Mouse (Mus musculus): ENCODE data around the gene C1qbp. TPM values are rescaled to one million over a fixed set of nuclear protein-coding genes. Genes with fewer than 3 reads are reported as not detected.

C1qbp gene
- polyA plus RNA-seq, 1 experiment from 2014 or later, result 209 TPM

DNA sequence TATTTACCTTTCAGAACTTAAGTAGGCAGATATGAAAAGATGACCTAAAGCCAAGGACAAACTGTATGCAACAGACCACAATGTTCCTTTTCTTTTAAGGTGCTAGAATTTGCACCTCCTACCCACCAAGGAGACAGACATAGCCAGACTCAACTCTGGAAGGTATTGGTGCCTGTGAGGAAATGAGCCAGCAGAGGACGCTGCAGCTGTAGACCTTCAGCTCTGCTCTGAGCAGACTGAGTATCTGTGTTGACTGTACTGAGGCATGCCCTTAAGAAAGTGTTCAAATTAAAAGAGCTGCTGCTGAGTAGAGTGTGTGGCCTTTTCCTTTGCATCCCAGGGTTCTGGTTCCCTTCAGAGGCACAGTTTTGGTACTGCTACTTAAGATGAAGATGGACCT is 40.2 kb downstream of the C1qbp start:
- Histone ChIP-seq H3K27ac (replicated peaks) (no peak overlapping the region), H3K4me2 (replicated peaks) (no peak overlapping the region), H3K36me3 (peaks cover 87% of the 10 kb centered on the region), H3K4me1 (no peaks in the 10 kb centered on the region), H3K4me3 (replicated peaks) (no peak overlapping the region), H3K9ac (no peak overlapping the region), H3K9me3 (replicated peaks) (no peaks in the 10 kb centered on the region), H3K27me3 (no peaks in the 10 kb centered on the region)
- ATAC-seq (ENCODE audit: insufficient number of reproducible peaks, low FRiP score, low TSS enrichment, low read depth), result no peak
- WGBS, result 82% methylated on average over 1 of the region's 1 CpGs

GRCm38 (mm10) chr11:70935316-70935715 is 47.5 kb downstream of the C1qbp start:
- Histone ChIP-seq H3K9ac (no peak overlapping the region), H3K4me1 (no peaks in the 10 kb centered on the region), H3K36me3 (peaks cover 66% of the 10 kb centered on the region), H3K4me3 (replicated peaks) (no peak overlapping the region), H3K4me2 (replicated peaks) (no peak overlapping the region), H3K9me3 (replicated peaks) (no peaks in the 10 kb centered on the region), H3K27ac (replicated peaks) (no peak overlapping the region), H3K27me3 (no peaks in the 10 kb centered on the region)
- no peak for ATAC-seq (ENCODE audit: insufficient number of reproducible peaks, low FRiP score, low TSS enrichment, low read depth)
- WGBS, result 90% methylated on average over 7 of the region's 7 CpGs

DNA sequence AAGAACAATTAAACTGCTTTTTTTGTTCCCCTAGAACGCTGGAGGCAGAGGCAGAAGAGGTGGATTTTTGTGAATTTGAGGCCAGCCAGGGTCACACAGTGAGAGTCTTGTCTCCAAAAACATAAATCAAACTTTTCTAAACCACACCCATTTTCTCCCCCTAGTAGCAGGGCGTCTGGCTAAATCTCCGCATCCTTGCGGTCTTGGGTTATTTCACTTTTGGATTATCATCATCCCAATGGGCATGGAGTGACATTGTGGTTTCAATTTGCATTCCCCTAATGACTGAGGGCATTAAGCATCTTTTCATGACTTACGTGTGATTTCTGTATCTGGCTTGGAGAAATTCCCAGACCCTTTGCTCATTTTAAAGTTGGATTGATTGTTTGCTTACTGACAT is 51.4 kb downstream of the C1qbp start:
- ATAC-seq (ENCODE audit: insufficient number of reproducible peaks, low FRiP score, low TSS enrichment, low read depth), result no peak
- Histone ChIP-seq H3K9me3 (replicated peaks) (no peaks in the 10 kb centered on the region), H3K4me2 (replicated peaks) (no peak overlapping the region), H3K9ac (no peak overlapping the region), H3K4me3 (replicated peaks) (no peak overlapping the region), H3K36me3 (peaks cover 50% of the 10 kb centered on the region), H3K4me1 (no peaks in the 10 kb centered on the region), H3K27me3 (no peaks in the 10 kb centered on the region), H3K27ac (replicated peaks) (no peak overlapping the region)
- 74% methylated on average over 5 of the region's 5 CpGs for WGBS

Other genes starting within 250 kb of the C1qbp start
- gene Zfp3, start 218.8 kb downstream of the C1qbp start, polyA plus RNA-seq (2015; fragmentation: Nextera tagmentation; extraction: Ambion mirVana), result 7.1 and 7.2 TPM in 2 replicates
- gene Scimp, start 170.4 kb downstream of the C1qbp start, polyA plus RNA-seq (2015; fragmentation: Nextera tagmentation; extraction: Ambion mirVana), result 0.46 TPM in 1 of 2 replicates, not detected in the other
- 34.7 and 35.1 TPM in 2 replicates for gene Rabep1, start 138.2 kb downstream of the C1qbp start, polyA plus RNA-seq (2015; fragmentation: Nextera tagmentation; extraction: Ambion mirVana)
- 115 and 119 TPM in 2 replicates for gene Nup88, start 13.1 kb downstream of the C1qbp start, polyA plus RNA-seq (2015; fragmentation: Nextera tagmentation; extraction: Ambion mirVana)
- 77.1 and 78.6 TPM in 2 replicates for gene Rpain, start 12.8 kb downstream of the C1qbp start, polyA plus RNA-seq (2015; fragmentation: Nextera tagmentation; extraction: Ambion mirVana)
- gene Dhx33, start 21.4 kb upstream of the C1qbp start, polyA plus RNA-seq (2015; fragmentation: Nextera tagmentation; extraction: Ambion mirVana), result 16.5 and 17.7 TPM in 2 replicates
- gene Mis12, start 36.6 kb upstream of the C1qbp start, polyA plus RNA-seq (2015; fragmentation: Nextera tagmentation; extraction: Ambion mirVana), result 42.3 TPM in 2 replicates
- gene Derl2, start 36.8 kb upstream of the C1qbp start, polyA plus RNA-seq (2015; fragmentation: Nextera tagmentation; extraction: Ambion mirVana), result 40.5 and 43.5 TPM in 2 replicates
- gene 6330403K07Rik, start 50.5 kb upstream of the C1qbp start, polyA plus RNA-seq (2015; fragmentation: Nextera tagmentation; extraction: Ambion mirVana), result 160 and 169 TPM in 2 replicates
- gene Nlrp1a, start 161.7 kb upstream of the C1qbp start, polyA plus RNA-seq (2015; fragmentation: Nextera tagmentation; extraction: Ambion mirVana), result 0.21 and 0.23 TPM in 2 replicates
- gene Nlrp1b, start 247.7 kb upstream of the C1qbp start, polyA plus RNA-seq (2015; fragmentation: Nextera tagmentation; extraction: Ambion mirVana), result 0.13 TPM in 1 of 2 replicates, not detected in the other